Mouse (Mus musculus) small intestine, adult 2 months (tissue): ENCODE data around the gene Gm20388. TPM values are rescaled to one million over a fixed set of nuclear protein-coding genes. Genes with fewer than 3 reads are reported as not detected.

Experiments used
- H3K27ac ChIP-seq: fragments of 200-500 bp; 2 replicates; pipeline ENCODE4 v1.5.1; 2012; ENCODE audit warnings: low read depth, low read length, control low read depth, inconsistent platforms; ENCODE audit not compliant: insufficient read depth
- H3K27me3 ChIP-seq: fragments of 200-500 bp; 2 replicates; pipeline ENCODE4 v1.6.1; 2012; ENCODE audit warnings: mild to moderate bottlenecking, moderate library complexity, low read length, inconsistent platforms; ENCODE audit not compliant: control insufficient read depth, insufficient read depth
- H3K36me3 ChIP-seq: fragments of 200-500 bp; 2 replicates; pipeline ENCODE4 v1.6.1; 2012; ENCODE audit warnings: mild to moderate bottlenecking, low read length, control low read depth, inconsistent platforms; ENCODE audit not compliant: control insufficient read depth, insufficient read depth
- H3K4me1 ChIP-seq: fragments of 200-500 bp; 2 replicates; pipeline ENCODE4 v1.6.1; 2012; ENCODE audit warnings: low read length, inconsistent platforms, mixed read lengths; ENCODE audit not compliant: control insufficient read depth, insufficient read depth, insufficient read length
- H3K4me3 ChIP-seq: fragments of 200-500 bp; 2 replicates; pipeline ENCODE4 v1.5.1; 2012; ENCODE audit warnings: low read depth, mild to moderate bottlenecking, control low read depth, inconsistent platforms, low read length, moderate library complexity
- CTCF ChIP-seq: fragments of 200-500 bp; IDR thresholded peaks from 2 replicates; pipeline ENCODE4 v1.5.1; 2012; ENCODE audit warnings: low read depth, mild to moderate bottlenecking, control low read depth, inconsistent platforms, low read length, moderate library complexity, mixed read lengths; ENCODE audit not compliant: insufficient replicate concordance, insufficient read length; ENCODE audit errors: extremely low read depth
- POLR2A ChIP-seq: fragments of 200-500 bp; IDR thresholded peaks from 2 replicates; pipeline ENCODE4 v1.6.1; 2012; ENCODE audit warnings: low read depth, mild to moderate bottlenecking, control low read depth, inconsistent platforms, low read length, moderate library complexity
- WGBS: fragments of 180-500 bp; shearing (Covaris S2); methylation state at CpG from one replicate; pipeline ENCODE4 v1.1.7; 2018; 5-methylcytosine and 5-hydroxymethylcytosine counted together
- polyA plus RNA-seq: library from polyadenylated mRNA; depleted of rRNA; stranded (reverse); fragments of >200 nt; gene quantifications from 2 replicates; pipeline ENCODE4 v1.2.3, GENCODE M21; 2012

The Gm20388 gene
- polyA plus RNA-seq, 1 experiment = 37.3 TPM

DNA sequence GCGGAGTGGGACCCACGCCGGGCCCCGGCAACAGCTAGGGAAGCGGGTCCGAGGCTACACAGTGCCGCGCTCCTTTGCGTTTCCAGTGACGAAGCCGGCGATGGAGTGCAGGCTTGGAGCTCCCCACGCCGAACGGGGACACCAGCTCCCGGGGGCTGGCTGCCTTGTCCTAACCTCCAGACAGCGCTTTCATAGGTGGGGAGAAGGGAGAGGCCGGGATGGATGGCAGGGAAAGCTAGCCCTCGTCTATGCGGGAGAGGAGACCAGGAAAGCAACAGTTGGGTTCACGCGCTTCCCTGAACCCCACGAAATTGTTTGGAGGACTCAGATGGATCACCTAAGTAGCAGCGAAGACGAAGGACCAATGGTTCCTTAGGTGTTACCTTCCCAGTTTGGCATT is 1204.5 kb downstream of the Gm20388 start:
- Histone ChIP-seq H3K27me3 (peaks cover 60% of the 10 kb centered on the region), H3K4me1 (peaks cover 9% of the 10 kb centered on the region; the same call in 1 of the 2 replicates), H3K36me3 (no peaks in the 10 kb centered on the region), H3K27ac (no peak overlapping the region), H3K4me3 (no peak overlapping the region)
- no peak for TF ChIP-seq CTCF
- WGBS = 6% methylated on average over 25 of the region's 25 CpGs

DNA sequence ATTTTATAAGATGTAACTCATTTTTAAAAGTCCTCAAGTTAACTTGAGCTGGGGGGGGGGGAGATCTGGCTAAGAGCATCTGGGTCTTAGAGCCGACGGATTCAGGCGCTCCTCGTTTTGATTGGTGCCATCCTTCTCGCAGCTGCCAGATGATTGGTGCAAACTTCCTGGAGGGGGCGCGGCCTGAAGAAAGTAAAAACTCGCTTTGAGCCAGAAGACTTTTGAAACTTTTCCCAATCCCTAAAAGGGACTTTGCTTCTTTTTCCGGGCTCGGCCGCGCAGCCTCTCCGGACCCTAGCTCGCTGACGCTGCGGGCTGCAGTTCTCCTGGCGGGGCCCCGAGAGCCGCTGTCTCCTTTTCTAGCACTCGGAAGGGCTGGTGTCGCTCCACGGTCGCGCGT is 1205.3 kb downstream of the Gm20388 start, which contains the start of gene Foxc2:
TSS of gene Foxc2 (plus strand) at position 224 of the 400 bp plus-strand sequence.
- Histone ChIP-seq H3K4me3 (peak within 1 kb of the TSS; percentile 63), H3K27me3 (peaks cover 67% of the 10 kb centered on the region), H3K4me1 (peaks cover 9% of the 10 kb centered on the region; the same call in 1 of the 2 replicates), H3K36me3 (no peaks in the 10 kb centered on the region), H3K27ac (no peak within 1 kb of the TSS)
- 2% methylated on average over 25 of the region's 25 CpGs for WGBS
- TF ChIP-seq CTCF = no peak
- TF ChIP-seq POLR2A = no peak; the same call in 1 of the 2 replicates

DNA sequence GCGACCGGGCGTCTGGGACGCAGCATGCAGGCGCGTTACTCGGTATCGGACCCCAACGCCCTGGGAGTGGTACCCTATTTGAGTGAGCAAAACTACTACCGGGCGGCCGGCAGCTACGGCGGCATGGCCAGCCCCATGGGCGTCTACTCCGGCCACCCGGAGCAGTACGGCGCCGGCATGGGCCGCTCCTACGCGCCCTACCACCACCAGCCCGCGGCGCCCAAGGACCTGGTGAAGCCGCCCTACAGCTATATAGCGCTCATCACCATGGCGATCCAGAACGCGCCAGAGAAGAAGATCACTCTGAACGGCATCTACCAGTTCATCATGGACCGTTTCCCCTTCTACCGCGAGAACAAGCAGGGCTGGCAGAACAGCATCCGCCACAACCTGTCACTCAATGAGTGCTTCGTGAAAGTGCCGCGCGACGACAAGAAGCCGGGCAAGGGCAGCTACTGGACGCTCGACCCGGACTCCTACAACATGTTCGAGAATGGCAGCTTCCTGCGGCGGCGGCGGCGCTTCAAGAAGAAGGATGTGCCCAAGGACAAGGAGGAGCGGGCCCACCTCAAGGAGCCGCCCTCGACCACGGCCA is 1206.0 kb downstream of the Gm20388 start:
- Histone ChIP-seq H3K4me1 (peaks cover 9% of the 10 kb centered on the region; the same call in 1 of the 2 replicates), H3K27ac (no peak overlapping the region), H3K27me3 (peaks cover 75% of the 10 kb centered on the region), H3K36me3 (no peaks in the 10 kb centered on the region), H3K4me3 (peak overlapping the region; percentile 63)
- WGBS = 2% methylated on average over 55 of the region's 55 CpGs
- no peak for TF ChIP-seq POLR2A
- no peak for TF ChIP-seq CTCF

DNA sequence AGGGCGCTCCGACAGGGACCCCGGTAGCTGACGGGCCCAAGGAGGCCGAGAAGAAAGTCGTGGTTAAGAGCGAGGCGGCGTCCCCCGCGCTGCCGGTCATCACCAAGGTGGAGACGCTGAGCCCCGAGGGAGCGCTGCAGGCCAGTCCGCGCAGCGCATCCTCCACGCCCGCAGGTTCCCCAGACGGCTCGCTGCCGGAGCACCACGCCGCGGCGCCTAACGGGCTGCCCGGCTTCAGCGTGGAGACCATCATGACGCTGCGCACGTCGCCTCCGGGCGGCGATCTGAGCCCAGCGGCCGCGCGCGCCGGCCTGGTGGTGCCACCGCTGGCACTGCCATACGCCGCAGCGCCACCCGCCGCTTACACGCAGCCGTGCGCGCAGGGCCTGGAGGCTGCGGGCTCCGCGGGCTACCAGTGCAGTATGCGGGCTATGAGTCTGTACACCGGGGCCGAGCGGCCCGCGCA is 1206.6 kb downstream of the Gm20388 start:
- peak overlapping the region; percentile 63 for H3K4me3 ChIP-seq
- no peak for TF ChIP-seq POLR2A
- TF ChIP-seq CTCF = no peak
- H3K4me1 ChIP-seq = peaks cover 9% of the 10 kb centered on the region; the same call in 1 of the 2 replicates
- peaks cover 80% of the 10 kb centered on the region for H3K27me3 ChIP-seq
- no peak overlapping the region for H3K27ac ChIP-seq
- 4% methylated on average over 62 of the region's 62 CpGs for WGBS
- no peaks in the 10 kb centered on the region for H3K36me3 ChIP-seq

DNA sequence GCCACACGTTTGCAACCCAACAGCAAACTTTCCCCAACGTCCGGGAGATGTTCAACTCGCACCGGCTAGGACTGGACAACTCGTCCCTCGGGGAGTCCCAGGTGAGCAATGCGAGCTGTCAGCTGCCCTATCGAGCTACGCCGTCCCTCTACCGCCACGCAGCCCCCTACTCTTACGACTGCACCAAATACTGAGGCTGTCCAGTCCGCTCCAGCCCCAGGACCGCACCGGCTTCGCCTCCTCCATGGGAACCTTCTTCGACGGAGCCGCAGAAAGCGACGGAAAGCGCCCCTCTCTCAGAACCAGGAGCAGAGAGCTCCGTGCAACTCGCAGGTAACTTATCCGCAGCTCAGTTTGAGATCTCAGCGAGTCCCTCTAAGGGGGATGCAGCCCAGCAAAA is 1207.3 kb downstream of the Gm20388 start:
- Histone ChIP-seq H3K27me3 (peaks cover 87% of the 10 kb centered on the region), H3K4me3 (no peak overlapping the region), H3K27ac (no peak overlapping the region), H3K36me3 (no peaks in the 10 kb centered on the region), H3K4me1 (peaks cover 9% of the 10 kb centered on the region; the same call in 1 of the 2 replicates)
- TF ChIP-seq POLR2A (no peak), CTCF (no peak)
- 4% methylated on average over 28 of the region's 28 CpGs for WGBS

DNA sequence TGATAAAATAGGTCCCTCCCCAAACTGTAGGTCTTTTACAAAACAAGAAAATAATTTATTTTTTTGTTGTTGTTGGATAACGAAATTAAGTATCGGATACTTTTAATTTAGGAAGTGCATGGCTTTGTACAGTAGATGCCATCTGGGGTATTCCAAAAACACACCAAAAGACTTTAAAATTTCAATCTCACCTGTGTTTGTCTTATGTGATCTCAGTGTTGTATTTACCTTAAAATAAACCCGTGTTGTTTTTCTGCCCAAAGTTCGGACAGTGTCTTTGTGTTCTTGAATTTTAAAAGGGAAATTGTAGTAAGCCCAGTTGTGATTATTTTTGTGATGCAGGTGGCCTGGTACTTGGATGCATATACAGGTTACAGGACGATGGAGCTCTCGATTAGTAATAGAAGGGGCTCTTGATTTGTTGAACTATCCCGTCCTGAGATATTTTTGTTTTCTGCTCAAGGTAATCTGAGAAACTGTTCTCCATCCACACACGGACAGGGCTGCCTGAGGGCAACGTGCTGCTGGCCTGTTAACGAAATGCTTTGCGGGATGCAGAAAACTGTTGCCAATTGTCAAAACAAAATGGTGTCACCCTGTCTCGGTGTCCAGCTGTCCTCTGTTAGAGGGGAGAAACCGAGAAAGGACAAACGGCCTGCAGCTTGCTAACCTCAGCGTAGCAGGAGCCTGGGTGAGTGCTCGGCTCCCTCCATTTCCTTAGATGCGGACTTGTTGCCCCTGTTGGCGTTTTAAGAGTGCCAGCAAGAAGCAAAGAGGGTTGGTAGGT is 1208.2 kb downstream of the Gm20388 start:
- H3K36me3 ChIP-seq = no peaks in the 10 kb centered on the region
- TF ChIP-seq POLR2A = no peak
- no peak for TF ChIP-seq CTCF
- no peak overlapping the region for H3K4me3 ChIP-seq
- peaks cover 9% of the 10 kb centered on the region; the same call in 1 of the 2 replicates for H3K4me1 ChIP-seq
- WGBS = 12% methylated on average over 18 of the region's 18 CpGs
- H3K27ac ChIP-seq = no peak overlapping the region
- peaks cover 83% of the 10 kb centered on the region for H3K27me3 ChIP-seq
